Mouse (Mus musculus): Measurements from ENCODE around the gene Chid1.

Gene Chid1

GRCm38 (mm10) chr7:141558329-141558776 lies 18.7 kb upstream of the Chid1 start:
- DNase-seq: no peak

- no peak for DNase-seq
Observed at GRCm38 (mm10) chr7:141550464-141550863, 10.8 kb upstream of the Chid1 start.

- peak; percentile 57 for DNase-seq
Observed at GRCm38 (mm10) chr7:141549432-141550061, 9.9 kb upstream of the Chid1 start.

GRCm38 (mm10) chr7:141544654-141545053 lies 5.0 kb upstream of the Chid1 start:
- no peak for DNase-seq

- DNase-seq: no peak
Observed at GRCm38 (mm10) chr7:141542588-141542987, 2.9 kb upstream of the Chid1 start.

GRCm38 (mm10) chr7:141541681-141542080 lies 2.0 kb upstream of the Chid1 start:
- no peak for DNase-seq

GRCm38 (mm10) chr7:141540312-141541081 lies 840 bp upstream of the Chid1 start:
- peak; percentile 80 for DNase-seq

- no peak for DNase-seq
Observed at GRCm38 (mm10) chr7:141538852-141539555, 653 bp downstream of the Chid1 start.

- DNase-seq: no peak
Observed at GRCm38 (mm10) chr7:141535570-141535969, 4.1 kb downstream of the Chid1 start.

GRCm38 (mm10) chr7:141525580-141525925 lies 14.1 kb downstream of the Chid1 start:
- DNase-seq: no peak

- DNase-seq: peak; percentile 89
Observed at GRCm38 (mm10) chr7:141524760-141525579, 14.7 kb downstream of the Chid1 start.

- DNase-seq: no peak
Observed at GRCm38 (mm10) chr7:141524271-141524670, 15.4 kb downstream of the Chid1 start.

- no peak for DNase-seq
Observed at GRCm38 (mm10) chr7:141523007-141523406, 16.6 kb downstream of the Chid1 start.

GRCm38 (mm10) chr7:141519795-141520194 lies 19.9 kb downstream of the Chid1 start:
- DNase-seq: no peak

- DNase-seq: no peak
Observed at GRCm38 (mm10) chr7:141518926-141519325, 20.7 kb downstream of the Chid1 start.

- no peak for DNase-seq
Observed at GRCm38 (mm10) chr7:141518296-141518695, 21.4 kb downstream of the Chid1 start.

- DNase-seq: no peak
Observed at GRCm38 (mm10) chr7:141517638-141518037, 22.0 kb downstream of the Chid1 start.

- DNase-seq: no peak
Observed at GRCm38 (mm10) chr7:141510681-141511191, 28.9 kb downstream of the Chid1 start.

GRCm38 (mm10) chr7:141510196-141510595 lies 29.5 kb downstream of the Chid1 start:
- DNase-seq: no peak

GRCm38 (mm10) chr7:141508160-141508559 lies 31.5 kb downstream of the Chid1 start:
- no peak for DNase-seq

- no peak for DNase-seq
Observed at GRCm38 (mm10) chr7:141506278-141506677, 33.4 kb downstream of the Chid1 start.

GRCm38 (mm10) chr7:141502556-141502905 lies 37.1 kb downstream of the Chid1 start:
- DNase-seq: no peak

Measured in lung, postnatal 36 days (tissue).